ENCODE assay signal across 23 mouse cellular contexts in the genomic region with DNA sequence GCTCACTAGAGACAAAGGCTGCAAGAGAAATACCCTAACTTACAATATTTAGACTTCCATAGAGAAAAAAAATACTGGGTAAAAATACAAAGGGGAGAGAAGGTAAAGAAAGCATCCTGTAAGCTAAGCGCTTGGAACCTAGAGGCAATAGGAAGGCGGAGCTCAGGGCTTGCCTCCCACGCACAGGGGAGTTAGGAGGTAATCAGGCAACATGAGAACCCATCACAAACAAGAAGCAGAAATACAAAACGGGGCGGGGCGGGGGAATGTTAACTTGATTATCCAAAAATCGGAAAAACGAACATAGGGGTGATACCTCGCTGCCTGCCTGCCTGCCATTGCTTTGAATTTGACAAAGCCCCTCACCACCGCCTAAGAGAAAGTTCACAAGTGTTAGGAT.
"Had no signal": no experiment of that assay in that cellular context is flagged by ENCODE, and none has a peak within 500 bp of the region (broad histone marks: within the 10 kb centered on the region; RNA-seq: fewer than 3 reads in every experiment).

No protein-coding gene starts in this region.

- H3K4me3 ChIP-seq: layer of hippocampus, adult 2 months; limb, embryonic 10.5 days; limb, embryonic 13.5 days; liver, embryonic 12.5 days; liver, embryonic 15.5 days; lung, embryonic 15.5 days; megakaryocyte, embryonic 14.5 days; midbrain, embryonic 10.5 days; midbrain, embryonic 13.5 days; myocyte; neural tube, embryonic 13.5 days; stomach, embryonic 15.5 days had no signal

- H3K4me2 ChIP-seq: limb, embryonic 13.5 days; liver, embryonic 12.5 days; liver, embryonic 15.5 days; lung, embryonic 15.5 days; midbrain, embryonic 13.5 days; neural tube, embryonic 13.5 days; stomach, embryonic 15.5 days had no signal

- H3K9ac ChIP-seq: limb, embryonic 13.5 days; liver, embryonic 12.5 days; liver, embryonic 15.5 days; lung, embryonic 15.5 days; midbrain, embryonic 13.5 days; neural tube, embryonic 13.5 days; stomach, embryonic 15.5 days had no signal

- H3K36me3 ChIP-seq: neural tube, embryonic 13.5 days had no signal

- H3K9me3 ChIP-seq: limb, embryonic 10.5 days; liver, embryonic 15.5 days; lung, embryonic 15.5 days; neural tube, embryonic 13.5 days; stomach, embryonic 15.5 days had no signal

- H3K27ac ChIP-seq: layer of hippocampus, adult 2 months; limb, embryonic 10.5 days; limb, embryonic 13.5 days; liver, embryonic 12.5 days; liver, embryonic 15.5 days; lung, embryonic 15.5 days; midbrain, embryonic 10.5 days; midbrain, embryonic 13.5 days; neural tube, embryonic 13.5 days; stomach, embryonic 15.5 days had no signal

- DNase-seq: layer of hippocampus, adult 9-11 months; liver; lung, adult 18-20 months; lung, postnatal 10 days; lung, postnatal 36 days; retina, postnatal 1 day; right cerebral cortex, postnatal 25 days; spleen, adult 18-20 months; thymus, postnatal 25 days had no signal

- ATAC-seq: intestine, postnatal 0 days; liver, embryonic 12.5 days; midbrain, embryonic 13.5 days; midbrain, embryonic 16.5 days had no signal

- H3K27me3 ChIP-seq: limb, embryonic 13.5 days; liver, embryonic 12.5 days; liver, embryonic 15.5 days; lung, embryonic 15.5 days; megakaryocyte, embryonic 14.5 days; midbrain, embryonic 13.5 days; neural tube, embryonic 13.5 days; stomach, embryonic 15.5 days had no signal

- H3K4me1 ChIP-seq: lung, embryonic 15.5 days; midbrain, embryonic 10.5 days; midbrain, embryonic 13.5 days; neural tube, embryonic 13.5 days had no signal
